Mouse (Mus musculus): ENCODE measurements around the gene Zfp579. TPM values are rescaled to one million over a fixed set of nuclear protein-coding genes. Genes with fewer than 3 reads are reported as not detected.

Gene Zfp579
- total and polyA plus RNA-seq, 3 experiments, result 0.54 to 3.6 TPM; not detected in 1

DNA sequence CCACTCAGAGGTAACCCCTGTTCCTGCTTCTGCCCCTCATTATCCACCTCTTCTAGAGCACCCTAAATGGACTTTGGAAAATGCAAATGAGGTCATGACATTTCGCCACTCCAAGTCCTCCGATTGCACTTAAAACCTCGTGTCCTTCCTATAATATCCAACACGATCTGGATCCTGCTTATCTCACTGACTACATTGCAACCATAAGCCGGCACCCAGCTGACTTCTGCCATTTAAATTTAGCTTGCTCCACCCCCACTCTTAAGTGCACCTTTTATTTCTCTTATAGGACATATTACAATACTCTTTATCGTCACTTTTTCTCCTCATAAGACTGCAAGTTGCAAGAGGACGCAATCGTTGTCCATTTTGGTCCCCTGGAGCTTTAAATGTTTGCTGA is 41.5 kb upstream of the Zfp579 start:
- Histone ChIP-seq H3K27ac (ENCODE audit: control insufficient read depth, low read depth, low read length) (peak overlapping the region; percentile 44), H3K36me3 (ENCODE audit: control insufficient read depth in 1 of 2, insufficient read depth in 2 of 2, low read length in 2 of 2) (no peaks in the 10 kb centered on the region; a peak in 2 of 4 replicates)

DNA sequence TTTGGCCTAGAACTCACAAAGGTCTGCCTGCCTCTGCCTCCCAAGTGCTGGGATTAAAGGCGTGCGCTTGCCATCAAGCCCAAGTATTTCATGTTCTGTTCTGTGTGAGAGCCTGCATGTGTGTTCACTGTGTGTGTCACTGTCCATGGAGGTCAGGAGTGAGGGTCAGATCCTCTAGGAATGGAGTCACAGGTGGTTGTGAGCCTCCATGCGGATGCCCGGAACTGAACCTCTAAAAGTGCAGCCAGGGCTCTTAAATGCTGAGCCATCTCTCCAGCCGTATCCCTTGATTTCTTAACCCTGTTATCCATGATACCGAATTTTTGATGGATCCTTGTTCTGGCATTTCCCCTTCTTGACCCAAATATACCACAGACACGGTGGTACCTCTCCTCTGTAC is 41.1 kb upstream of the Zfp579 start:
- Histone ChIP-seq H3K4me1 (ENCODE audit: control insufficient read depth in 1 of 2, insufficient read depth in 2 of 2, low read length in 2 of 2) (peaks cover 0 to 5% of the 10 kb centered on the region in 2 experiments; a peak in 2 of 4 replicates), H3K27ac (ENCODE audit: control insufficient read depth, low read depth, low read length) (peak overlapping the region; percentile 44; the same call in 1 of the 2 replicates), H3K9ac (ENCODE audit: control insufficient read depth, low read depth, low read length, poor library complexity, severe bottlenecking) (peak overlapping the region; percentile 91), H3K36me3 (ENCODE audit: control insufficient read depth in 1 of 2, insufficient read depth in 2 of 2, low read length in 2 of 2) (no peaks in the 10 kb centered on the region; a peak in 2 of 4 replicates), H3K4me3 (ENCODE audit: control insufficient read depth in 1 of 2, insufficient read depth in 1 of 2, low read depth in 2 of 2, low read length in 2 of 2) (peak overlapping the region; percentile 93; a peak in 3 of 4 replicates), H3K27me3 (ENCODE audit: control insufficient read depth in 1 of 2, insufficient read depth in 2 of 2, low read length in 2 of 2) (no peaks in the 10 kb centered on the region), H3K9me3 (replicated peaks; ENCODE audit: insufficient read depth, low read length) (no peaks in the 10 kb centered on the region), H3K79me2 (ENCODE audit: control insufficient read depth, insufficient read depth, low read length, poor library complexity) (no peaks in the 10 kb centered on the region; the same call in 1 of the 2 replicates)
- no peak for DNase-seq (ENCODE audit: low read depth, low spot score)
- TF ChIP-seq RAD21 (IDR thresholded peaks at IDR 0.05; ENCODE audit: low read depth, low read length), result no peak
- no peak for TF ChIP-seq MYC (IDR thresholded peaks at IDR 0.05; ENCODE audit: low read depth, low read length)
- no peak for TF ChIP-seq TCF12 (IDR thresholded peaks at IDR 0.05; ENCODE audit: low read depth, low read length)
- no peak for TF ChIP-seq ELF1 (IDR thresholded peaks at IDR 0.05; ENCODE audit: low read depth, low read length)
- TF ChIP-seq CTCF (IDR thresholded peaks at IDR 0.05 in 2 of 3, conservative IDR thresholded peaks at IDR 0.05 in 1 of 3; ENCODE audit: control insufficient read depth in 1 of 3, insufficient read depth in 1 of 3, low read depth in 2 of 3, low read length in 3 of 3, poor library complexity in 1 of 3, severe bottlenecking in 1 of 3), result no peak
- no peak for TF ChIP-seq EP300 (IDR thresholded peaks at IDR 0.05; ENCODE audit: low read depth in 1 of 2, low read length in 2 of 2)

More for the DNA sequence above, 41.5 kb upstream of the Zfp579 start:
- TF ChIP-seq POLR2AphosphoS5 (IDR thresholded peaks at IDR 0.05; ENCODE audit: borderline replicate concordance, low read depth, low read length) (no peak), TCF12 (IDR thresholded peaks at IDR 0.05; ENCODE audit: low read depth, low read length) (0 out of 2 replicates have a peak, but pooled peaks have one; percentile 8), TAL1 (IDR thresholded peaks at IDR 0.05; ENCODE audit: low read length) (no peak), GATA1 (IDR thresholded peaks at IDR 0.05; ENCODE audit: low read depth, low read length) (peak; percentile 54), USF1 (IDR thresholded peaks at IDR 0.05; ENCODE audit: low read depth, low read length) (peak; percentile 52; the same call in 1 of the 2 replicates), MEF2A (IDR thresholded peaks at IDR 0.05; ENCODE audit: extremely low read depth, insufficient replicate concordance, low read depth, low read length, poor library complexity, severe bottlenecking) (0 out of 2 replicates have a peak, but pooled peaks have one; percentile 16), SIN3A (IDR thresholded peaks at IDR 0.05; ENCODE audit: low read length) (peak; percentile 91), SMC3 (IDR thresholded peaks at IDR 0.05; ENCODE audit: low read depth, low read length) (no peak), ZMIZ1 (IDR thresholded peaks at IDR 0.05; ENCODE audit: low read depth, low read length) (no peak), HCFC1 (IDR thresholded peaks at IDR 0.05; ENCODE audit: low read depth, low read length) (no peak; the same call in 1 of the 2 replicates), MYC (IDR thresholded peaks at IDR 0.05; ENCODE audit: low read depth, low read length) (no peak), MAX (IDR thresholded peaks at IDR 0.05; ENCODE audit: low read length) (0 out of 2 replicates have a peak, but pooled peaks have one; percentile 47), MAFK (IDR thresholded peaks at IDR 0.05; ENCODE audit: borderline replicate concordance, low read depth, low read length) (no peak), POLR2A (IDR thresholded peaks at IDR 0.05; ENCODE audit: control insufficient read depth in 1 of 2, insufficient read depth in 1 of 2, low read depth in 1 of 2, low read length in 2 of 2, poor library complexity in 1 of 2) (no peak), MXI1 (IDR thresholded peaks at IDR 0.05; ENCODE audit: low read depth, low read length) (peak; percentile 85; the same call in 1 of the 2 replicates), NELFE (IDR thresholded peaks at IDR 0.05; ENCODE audit: low read depth, low read length) (no peak), GABPA (IDR thresholded peaks at IDR 0.05; ENCODE audit: low read depth, low read length) (no peak), ETS1 (IDR thresholded peaks at IDR 0.05; ENCODE audit: low read depth, low read length) (peak; percentile 89), ZC3H11A (IDR thresholded peaks at IDR 0.05; ENCODE audit: low read depth, low read length) (no peak)
- H3K9me3 ChIP-seq (replicated peaks; ENCODE audit: insufficient read depth, low read length), result no peaks in the 10 kb centered on the region
- peak overlapping the region; percentile 91 for H3K9ac ChIP-seq (ENCODE audit: control insufficient read depth, low read depth, low read length, poor library complexity, severe bottlenecking)
- peak; percentile 75 for DNase-seq (ENCODE audit: low read depth, low spot score)
- no peaks in the 10 kb centered on the region; the same call in 1 of the 2 replicates for H3K79me2 ChIP-seq (ENCODE audit: control insufficient read depth, insufficient read depth, low read length, poor library complexity)
- no peaks in the 10 kb centered on the region for H3K27me3 ChIP-seq (ENCODE audit: control insufficient read depth in 1 of 2, insufficient read depth in 2 of 2, low read length in 2 of 2)
- peak overlapping the region; percentile 93 for H3K4me3 ChIP-seq (ENCODE audit: control insufficient read depth in 1 of 2, insufficient read depth in 1 of 2, low read depth in 2 of 2, low read length in 2 of 2)
- peaks cover 0 to 5% of the 10 kb centered on the region in 2 experiments; a peak in 2 of 4 replicates for H3K4me1 ChIP-seq (ENCODE audit: control insufficient read depth in 1 of 2, insufficient read depth in 2 of 2, low read length in 2 of 2)

All from MEL (cell line).